Mouse (Mus musculus): ENCODE data around the gene Fam131c. TPM values are rescaled to one million over a fixed set of nuclear protein-coding genes. Genes with fewer than 3 reads are reported as not detected.
A peak's percentile ranks its signal among the peaks of the same experiment; 100 is the strongest.

Fam131c gene
- polyA plus RNA-seq, 1 experiment from 2014 or later = 10.1 TPM

DNA sequence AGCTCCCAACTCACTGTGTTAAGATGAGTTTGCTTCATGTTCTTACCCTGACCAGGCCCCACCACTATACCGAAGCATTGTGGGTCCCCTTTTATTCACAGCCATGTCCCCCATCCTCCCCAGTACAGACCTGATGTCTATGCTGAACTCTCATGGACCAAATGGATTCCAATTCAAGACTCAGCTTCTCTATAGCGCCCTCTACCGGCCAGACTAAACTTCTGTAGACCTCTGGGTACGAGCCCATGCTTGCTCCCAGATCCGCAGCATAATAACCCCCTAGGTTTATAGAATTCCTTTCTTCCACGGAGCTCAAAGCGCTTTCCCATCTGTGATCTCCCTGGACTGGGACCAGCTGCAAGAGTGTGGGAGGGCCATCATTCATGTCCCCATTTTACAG, 7.2 kb upstream of the Fam131c start:
- ATAC-seq = no peak

DNA sequence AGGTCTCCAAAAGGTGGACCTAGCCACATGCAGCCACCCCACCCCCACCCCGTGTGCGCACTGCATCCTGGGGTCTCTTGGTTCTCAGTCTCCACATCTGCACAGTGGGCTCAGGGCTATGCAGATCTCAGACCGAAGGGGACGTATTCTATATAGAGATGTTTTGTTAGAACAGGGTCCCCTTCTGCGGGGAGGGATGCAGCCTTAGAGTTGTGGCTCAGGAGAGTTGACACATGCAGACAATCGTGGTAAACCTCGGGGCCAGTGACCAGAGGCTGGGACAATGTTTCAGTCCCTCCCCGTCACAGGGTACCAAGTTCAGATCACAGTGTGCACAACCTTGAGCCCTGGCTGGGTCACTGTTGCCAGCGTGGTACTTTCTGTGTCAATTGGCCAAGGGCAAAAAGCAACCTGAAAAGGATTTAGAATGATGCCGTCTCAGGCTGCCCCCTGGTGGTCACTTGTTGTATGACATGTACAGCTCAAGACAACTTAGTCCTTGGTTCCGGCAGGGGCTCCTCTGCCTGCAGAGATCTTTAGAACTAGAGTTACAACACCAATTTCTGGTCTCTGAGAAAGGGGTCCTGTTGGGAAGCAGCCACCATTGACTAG, 5.0 kb upstream of the Fam131c start:
- Histone ChIP-seq H3K4me1 (replicated peaks) (peaks cover 25% of the 10 kb centered on the region; the same call in 1 of the 2 replicates), H3K9ac (replicated peaks) (no peak overlapping the region), H3K4me2 (replicated peaks) (no peak overlapping the region), H3K27me3 (peaks cover 52% of the 10 kb centered on the region), H3K9me3 (no peaks in the 10 kb centered on the region), H3K27ac (no peak overlapping the region), H3K36me3 (no peaks in the 10 kb centered on the region), H3K4me3 (replicated peaks) (no peak overlapping the region)
- peak; percentile 38; the same call in 1 of the 2 replicates for ATAC-seq
- 30% methylated on average over 11 of the region's 11 CpGs for WGBS

More for the DNA sequence above, 7.2 kb upstream of the Fam131c start:
- no peak overlapping the region for H3K4me2 ChIP-seq (replicated peaks)
- H3K9me3 ChIP-seq = no peaks in the 10 kb centered on the region
- H3K4me3 ChIP-seq (replicated peaks) = no peak overlapping the region
- H3K36me3 ChIP-seq = no peaks in the 10 kb centered on the region
- no peak overlapping the region for H3K27ac ChIP-seq
- peaks cover 31% of the 10 kb centered on the region for H3K27me3 ChIP-seq
- WGBS = 27% methylated on average over 7 of the region's 7 CpGs
- H3K9ac ChIP-seq (replicated peaks) = no peak overlapping the region
- 0 out of 2 replicates have a peak, but pooled peaks cover 18% of the 10 kb centered on the region for H3K4me1 ChIP-seq (replicated peaks)

GRCm38 (mm10) chr4:141365126-141365525, 2.9 kb upstream of the Fam131c start:
- Histone ChIP-seq H3K36me3 (no peaks in the 10 kb centered on the region), H3K4me1 (replicated peaks) (peaks cover 21% of the 10 kb centered on the region), H3K9me3 (no peaks in the 10 kb centered on the region), H3K27me3 (peaks cover 58% of the 10 kb centered on the region), H3K4me3 (replicated peaks) (no peak overlapping the region), H3K9ac (replicated peaks) (0 out of 2 replicates have a peak overlapping the region, but pooled peaks have one; percentile 14), H3K27ac (no peak overlapping the region), H3K4me2 (replicated peaks) (no peak overlapping the region)
- ATAC-seq = no peak
- 51% methylated on average over 8 of the region's 8 CpGs for WGBS

DNA sequence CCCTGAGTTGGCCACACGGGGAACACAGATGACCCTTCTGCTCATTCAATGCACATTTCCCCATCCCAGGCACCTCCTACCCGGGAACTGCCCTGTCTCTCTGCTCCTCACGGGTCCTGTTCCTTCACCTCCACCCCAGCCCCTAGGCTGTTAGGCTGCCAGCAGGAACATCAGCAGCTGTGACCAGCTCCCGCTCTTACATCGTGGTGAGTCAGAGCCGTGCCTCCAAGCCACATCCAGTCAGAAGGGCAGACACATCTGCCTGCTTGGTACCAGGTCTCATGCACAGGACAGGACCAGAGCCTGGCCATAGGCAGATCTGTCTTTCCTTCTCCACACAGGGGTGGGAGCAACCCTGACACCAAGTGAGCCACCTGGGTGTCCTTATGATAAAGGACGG, 2.1 kb upstream of the Fam131c start:
- H3K9me3 ChIP-seq = no peaks in the 10 kb centered on the region
- peaks cover 58% of the 10 kb centered on the region for H3K27me3 ChIP-seq
- no peak for ATAC-seq
- H3K4me2 ChIP-seq (replicated peaks) = no peak overlapping the region
- H3K27ac ChIP-seq = no peak overlapping the region
- WGBS = 64% methylated on average over 7 of the region's 7 CpGs
- H3K4me3 ChIP-seq (replicated peaks) = no peak overlapping the region
- peaks cover 16% of the 10 kb centered on the region for H3K4me1 ChIP-seq (replicated peaks)
- no peak overlapping the region for H3K9ac ChIP-seq (replicated peaks)
- H3K36me3 ChIP-seq = no peaks in the 10 kb centered on the region

DNA sequence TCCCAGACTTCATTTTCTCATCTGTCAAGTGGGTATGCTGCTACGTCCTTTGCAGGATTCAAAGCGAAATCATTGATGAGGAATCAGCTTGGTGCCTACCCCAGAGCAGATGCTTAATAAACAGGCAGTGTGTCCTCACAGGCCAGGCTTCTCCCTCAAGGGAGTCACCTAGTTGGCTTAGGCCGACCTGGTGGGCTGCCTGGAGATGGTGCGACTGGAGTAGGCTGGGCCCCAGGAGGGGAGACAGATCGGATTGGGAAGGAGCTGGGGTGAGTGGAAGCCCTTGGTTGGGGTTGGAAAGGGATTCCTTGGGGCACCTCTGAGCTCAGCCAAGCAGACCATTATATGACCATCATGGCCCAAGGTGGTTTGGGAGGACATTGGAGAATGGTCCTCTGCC, 4.4 kb downstream of the Fam131c start:
- 94% methylated on average over 5 of the region's 5 CpGs for WGBS
- Histone ChIP-seq H3K9me3 (no peaks in the 10 kb centered on the region), H3K4me2 (replicated peaks) (no peak overlapping the region), H3K4me3 (replicated peaks) (no peak overlapping the region), H3K36me3 (no peaks in the 10 kb centered on the region), H3K27me3 (peaks cover 11% of the 10 kb centered on the region), H3K4me1 (replicated peaks) (peaks cover 12% of the 10 kb centered on the region), H3K9ac (replicated peaks) (no peak overlapping the region), H3K27ac (no peak overlapping the region)
- ATAC-seq = no peak

DNA sequence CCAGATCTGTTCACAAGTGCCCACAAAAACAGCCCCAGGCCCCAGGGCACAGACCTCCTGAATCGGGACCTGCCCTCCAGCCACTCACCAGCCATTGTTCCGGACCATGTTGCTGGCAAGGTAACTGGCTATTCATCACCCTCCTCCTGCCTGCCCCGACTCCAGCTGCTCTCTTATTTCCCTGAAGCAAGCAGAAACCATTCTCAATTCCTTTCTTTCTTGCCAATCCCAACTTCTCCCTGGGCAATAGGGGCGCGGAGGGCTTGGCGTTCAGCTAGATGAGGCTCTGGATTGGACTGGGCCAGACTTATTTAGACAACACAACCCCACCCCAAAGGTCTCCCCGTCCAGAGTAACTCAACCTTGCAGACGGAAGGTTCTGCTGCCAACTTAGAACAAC, 11.7 kb downstream of the Fam131c start:
- H3K4me3 ChIP-seq (replicated peaks) = no peak overlapping the region
- no peak overlapping the region for H3K9ac ChIP-seq (replicated peaks)
- H3K4me2 ChIP-seq (replicated peaks) = no peak overlapping the region
- H3K27me3 ChIP-seq = peaks cover 50% of the 10 kb centered on the region
- H3K4me1 ChIP-seq (replicated peaks) = peaks cover 16% of the 10 kb centered on the region
- WGBS = 59% methylated on average over 8 of the region's 8 CpGs
- H3K36me3 ChIP-seq = no peaks in the 10 kb centered on the region
- no peak for ATAC-seq
- H3K9me3 ChIP-seq = no peaks in the 10 kb centered on the region
- no peak overlapping the region for H3K27ac ChIP-seq

DNA sequence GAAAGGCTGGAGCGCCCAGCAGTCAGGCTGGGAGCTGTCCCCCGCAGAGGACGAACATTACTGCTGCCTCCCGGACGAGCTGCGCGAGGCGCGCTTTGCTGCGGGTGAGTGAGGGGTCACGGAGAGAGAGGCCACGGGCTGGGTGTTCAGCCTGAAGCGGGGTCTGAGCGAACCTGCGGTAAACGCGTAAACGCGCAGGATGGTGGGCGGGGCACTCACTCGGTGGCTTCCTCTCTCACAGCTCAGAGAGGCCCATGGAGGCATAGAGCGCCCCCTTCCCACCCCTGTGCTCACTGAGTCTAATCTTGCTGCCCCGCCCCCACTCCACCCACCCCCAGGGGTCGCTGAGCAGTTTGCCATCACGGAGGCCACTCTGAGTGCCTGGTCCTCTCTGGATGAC, 14.4 kb downstream of the Fam131c start:
- peak overlapping the region; percentile 36 for H3K4me3 ChIP-seq (replicated peaks)
- no peak overlapping the region for H3K27ac ChIP-seq
- peak overlapping the region; percentile 59 for H3K4me2 ChIP-seq (replicated peaks)
- peaks cover 19% of the 10 kb centered on the region for H3K4me1 ChIP-seq (replicated peaks)
- H3K27me3 ChIP-seq = peaks cover 53% of the 10 kb centered on the region
- under 1% methylated on average over 25 of the region's 25 CpGs for WGBS
- ATAC-seq = peak; percentile 61
- H3K9me3 ChIP-seq = no peaks in the 10 kb centered on the region
- H3K9ac ChIP-seq (replicated peaks) = peak overlapping the region; percentile 57
- H3K36me3 ChIP-seq = no peaks in the 10 kb centered on the region

- 0% methylated on average over 5 of the region's 7 CpGs for WGBS
- H3K27me3 ChIP-seq = peaks cover 47% of the 10 kb centered on the region
- no peak overlapping the region for H3K4me3 ChIP-seq (replicated peaks)
- no peaks in the 10 kb centered on the region for H3K36me3 ChIP-seq
- no peak overlapping the region for H3K27ac ChIP-seq
- H3K9me3 ChIP-seq = no peaks in the 10 kb centered on the region
- H3K4me1 ChIP-seq (replicated peaks) = peaks cover 19% of the 10 kb centered on the region
- no peak overlapping the region for H3K4me2 ChIP-seq (replicated peaks)
- H3K9ac ChIP-seq (replicated peaks) = no peak overlapping the region
- no peak; the same call in 1 of the 2 replicates for ATAC-seq
Measured at GRCm38 (mm10) chr4:141385275-141385674, 17.3 kb downstream of the Fam131c start.

- Histone ChIP-seq H3K4me2 (replicated peaks) (no peak overlapping the region), H3K27me3 (peaks cover 38% of the 10 kb centered on the region), H3K4me1 (replicated peaks) (peaks cover 19% of the 10 kb centered on the region), H3K9me3 (no peaks in the 10 kb centered on the region), H3K4me3 (replicated peaks) (no peak overlapping the region), H3K27ac (no peak overlapping the region), H3K9ac (replicated peaks) (no peak overlapping the region), H3K36me3 (no peaks in the 10 kb centered on the region)
- no peak for ATAC-seq
- 74% methylated on average over 7 of the region's 7 CpGs for WGBS
Measured at GRCm38 (mm10) chr4:141386150-141386549, 18.1 kb downstream of the Fam131c start.

GRCm38 (mm10) chr4:141387093-141387784, 19.2 kb downstream of the Fam131c start:
- Histone ChIP-seq H3K4me1 (replicated peaks) (peaks cover 16% of the 10 kb centered on the region), H3K27ac (no peak overlapping the region), H3K4me3 (replicated peaks) (no peak overlapping the region), H3K27me3 (peaks cover 27% of the 10 kb centered on the region), H3K36me3 (no peaks in the 10 kb centered on the region), H3K9ac (replicated peaks) (no peak overlapping the region), H3K4me2 (replicated peaks) (no peak overlapping the region), H3K9me3 (no peaks in the 10 kb centered on the region)
- WGBS = 19% methylated on average over 5 of the region's 5 CpGs
- peak; percentile 44; the same call in 1 of the 2 replicates for ATAC-seq

GRCm38 (mm10) chr4:141387933-141388332, 19.9 kb downstream of the Fam131c start:
- H3K27me3 ChIP-seq = peaks cover 20% of the 10 kb centered on the region
- H3K9me3 ChIP-seq = no peaks in the 10 kb centered on the region
- H3K36me3 ChIP-seq = no peaks in the 10 kb centered on the region
- peaks cover 9% of the 10 kb centered on the region; the same call in 1 of the 2 replicates for H3K4me1 ChIP-seq (replicated peaks)
- no peak overlapping the region for H3K4me3 ChIP-seq (replicated peaks)
- H3K4me2 ChIP-seq (replicated peaks) = no peak overlapping the region
- 73% methylated on average over 5 of the region's 5 CpGs for WGBS
- H3K27ac ChIP-seq = no peak overlapping the region; the same call in 1 of the 2 replicates
- no peak overlapping the region for H3K9ac ChIP-seq (replicated peaks)
- no peak; the same call in 1 of the 2 replicates for ATAC-seq

- H3K9ac ChIP-seq (replicated peaks) = no peak overlapping the region
- 72% methylated on average over 18 of the region's 18 CpGs for WGBS
- no peak overlapping the region for H3K27ac ChIP-seq
- no peak for ATAC-seq
- no peak overlapping the region for H3K4me2 ChIP-seq (replicated peaks)
- H3K4me1 ChIP-seq (replicated peaks) = 0 out of 2 replicates have a peak, but pooled peaks cover 5% of the 10 kb centered on the region
- no peaks in the 10 kb centered on the region for H3K36me3 ChIP-seq
- peaks cover 7% of the 10 kb centered on the region for H3K27me3 ChIP-seq
- H3K9me3 ChIP-seq = no peaks in the 10 kb centered on the region
- H3K4me3 ChIP-seq (replicated peaks) = no peak overlapping the region
Measured at GRCm38 (mm10) chr4:141389366-141390150, 21.5 kb downstream of the Fam131c start.

Data from midbrain, embryonic 13.5 days (tissue).